Mouse (Mus musculus) kidney, adult 8-10 months (tissue): ENCODE measurements at regions not wholly inside any gene's neighbourhood (a gene's known extent, or its start where the extent isn't known, plus 50 kb on each side); places are given as distances from the start of the nearest gene placed in this dataset.
A peak's percentile ranks its signal among the peaks of the same experiment; 100 is the strongest.

Experiments
- DNase-seq, 2 experiments: peaks; one replicate each; pipeline ENCODE4 v3.0.0; 2022

- DNase-seq, result no peak
These were observed 196.9 kb upstream of the Cep126 start for GRCm38 (mm10) chr9:8330886-8331476.

- DNase-seq, result no peak
These were observed 203.3 kb upstream of the Trpc6 start for GRCm38 (mm10) chr9:8340628-8341027.

- peak; percentile 67 to 74 for DNase-seq
These were observed 192.9 kb upstream of the Trpc6 start for GRCm38 (mm10) chr9:8351071-8351470.
